Mouse (Mus musculus) embryonic facial prominence, embryonic 14.5 days (tissue): Measurements from ENCODE around the gene Dyrk1a. TPM values are rescaled to one million over a fixed set of nuclear protein-coding genes. Genes with fewer than 3 reads are reported as not detected.
A peak's percentile ranks its signal among the peaks of the same experiment; 100 is the strongest.
"Not testable (repeated sequence)": the region's sequence is repeated elsewhere in the genome, so short reads cannot be mapped to it uniquely, and the experiment has no call there.

Experiments used
- ATAC-seq: fragments of 200-750 bp; cut with Nextera tagmentation; 2 replicates; pipeline ENCODE4 v1.8.0; 2017; ENCODE audit warnings: low read depth, moderate number of reproducible peaks, moderate TSS enrichment
- DNase-seq: peaks from one replicate; pipeline ENCODE4 v3.0.0-alpha.2; 2015; ENCODE audit warnings: low spot score
- H3K27ac ChIP-seq: fragments of 300-500 bp; sonication (generic); replicated peaks from 2 replicates; pipeline ENCODE4 v1.5.1; 2014; ENCODE audit warnings: low read depth, mild to moderate bottlenecking, low read length, moderate library complexity
- H3K27me3 ChIP-seq: fragments of 300-500 bp; sonication (generic); replicated peaks from 2 replicates; pipeline ENCODE4 v1.6.1; 2014; ENCODE audit warnings: low read length; ENCODE audit not compliant: control insufficient read depth, insufficient read depth
- H3K36me3 ChIP-seq: fragments of 300-500 bp; sonication (generic); 2 replicates; pipeline ENCODE4 v1.6.1; 2014; ENCODE audit warnings: low read length, mixed read lengths; ENCODE audit not compliant: control insufficient read depth, insufficient read depth
- H3K4me1 ChIP-seq: fragments of 300-500 bp; sonication (generic); 2 replicates; pipeline ENCODE4 v1.6.1; 2014; ENCODE audit warnings: antibody characterized with exemption, low read length; ENCODE audit not compliant: control insufficient read depth, insufficient read depth
- H3K4me2 ChIP-seq: fragments of 300-500 bp; sonication (generic); 2 replicates; pipeline ENCODE4 v1.6.1; 2014; ENCODE audit warnings: low read depth, mild to moderate bottlenecking, low read length, moderate library complexity, mixed read lengths
- H3K4me3 ChIP-seq: fragments of 300-500 bp; sonication (generic); 2 replicates; pipeline ENCODE4 v1.5.1; 2014; ENCODE audit warnings: low read depth, mild to moderate bottlenecking, low read length
- H3K9ac ChIP-seq: fragments of 300-500 bp; sonication (generic); 2 replicates; pipeline ENCODE4 v1.6.1; 2014; ENCODE audit warnings: low read depth, mild to moderate bottlenecking, low read length, moderate library complexity, mixed read lengths
- H3K9me3 ChIP-seq: fragments of 300-500 bp; sonication (generic); 2 replicates; pipeline ENCODE4 v1.6.1; 2016; ENCODE audit warnings: low read length; ENCODE audit not compliant: control insufficient read depth
- WGBS: fragments of 180-500 bp; shearing (Covaris S2); extraction: QIAGEN DNeasy Blood & Tissue Kit; methylation state at CpG from one replicate; pipeline ENCODE4 v1.1.7; 2014; 5-methylcytosine and 5-hydroxymethylcytosine counted together
- polyA plus RNA-seq: library from polyadenylated mRNA; unstranded; fragments of >200 nt; fragmentation: Nextera tagmentation; extraction: Ambion mirVana; gene quantifications from 2 replicates; pipeline ENCODE4 v1.2.1, GENCODE M21; 2014

Gene Dyrk1a
- polyA plus RNA-seq, 1 experiment from 2014 or later = 11.2 TPM

DNA sequence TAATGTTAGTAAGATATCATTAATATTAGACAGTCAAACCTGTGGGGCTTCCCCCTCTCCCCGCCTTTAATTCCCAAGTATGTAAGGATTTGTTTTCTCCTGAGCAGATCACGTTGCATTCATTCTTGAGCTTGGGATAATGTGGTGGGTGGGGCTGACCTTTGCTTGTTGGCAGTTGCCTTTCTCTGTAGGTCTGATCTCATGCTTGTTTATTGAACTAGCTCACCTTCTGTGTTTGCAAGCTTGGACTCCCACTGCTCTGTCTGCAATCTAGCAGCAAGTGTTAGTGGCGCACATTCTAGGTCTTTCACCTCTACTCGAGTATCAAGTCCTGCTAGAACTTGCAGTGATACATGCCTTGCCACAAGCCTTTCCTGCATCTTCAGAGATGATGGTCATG lies 111.1 kb downstream of the Dyrk1a start:
- H3K4me1 ChIP-seq = no peaks in the 10 kb centered on the region
- no peak overlapping the region for H3K27ac ChIP-seq
- WGBS = 55% methylated on average over 4 of the region's 4 CpGs
- no peak overlapping the region for H3K4me2 ChIP-seq
- no peaks in the 10 kb centered on the region for H3K9me3 ChIP-seq
- peaks cover 57% of the 10 kb centered on the region for H3K36me3 ChIP-seq
- peak; percentile 47; the same call in 1 of the 2 replicates for ATAC-seq
- H3K27me3 ChIP-seq = no peaks in the 10 kb centered on the region
- no peak overlapping the region for H3K9ac ChIP-seq
- peak; percentile 34 for DNase-seq
- H3K4me3 ChIP-seq = no peak overlapping the region

DNA sequence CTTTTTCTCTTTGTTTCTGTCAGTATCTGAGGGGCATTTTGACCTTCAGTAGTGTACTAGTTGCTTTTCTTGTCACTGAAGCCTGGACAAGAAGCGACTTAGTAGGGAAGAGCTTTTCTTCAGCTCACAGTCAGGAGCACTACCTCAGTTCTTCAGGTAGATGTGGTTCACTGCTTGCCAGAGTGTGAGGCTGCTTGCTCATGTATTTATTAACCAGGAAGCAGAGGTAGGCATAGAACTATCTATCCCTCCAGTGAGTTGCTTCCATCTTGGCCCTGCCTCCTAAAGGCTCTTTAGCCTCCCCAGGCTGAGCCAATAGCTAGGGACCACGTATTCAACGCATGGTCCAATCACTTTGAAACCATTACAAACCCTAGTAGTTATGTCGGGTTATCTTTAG lies 112.0 kb downstream of the Dyrk1a start:
- no peaks in the 10 kb centered on the region for H3K27me3 ChIP-seq
- no peak overlapping the region for H3K27ac ChIP-seq
- no peaks in the 10 kb centered on the region for H3K9me3 ChIP-seq
- H3K9ac ChIP-seq = no peak overlapping the region
- H3K4me3 ChIP-seq = no peak overlapping the region
- no peak for DNase-seq
- no peak overlapping the region for H3K4me2 ChIP-seq
- no peak for ATAC-seq
- no peaks in the 10 kb centered on the region for H3K4me1 ChIP-seq
- WGBS = 94% methylated on average over 4 of the region's 4 CpGs
- H3K36me3 ChIP-seq = peaks cover 66% of the 10 kb centered on the region

DNA sequence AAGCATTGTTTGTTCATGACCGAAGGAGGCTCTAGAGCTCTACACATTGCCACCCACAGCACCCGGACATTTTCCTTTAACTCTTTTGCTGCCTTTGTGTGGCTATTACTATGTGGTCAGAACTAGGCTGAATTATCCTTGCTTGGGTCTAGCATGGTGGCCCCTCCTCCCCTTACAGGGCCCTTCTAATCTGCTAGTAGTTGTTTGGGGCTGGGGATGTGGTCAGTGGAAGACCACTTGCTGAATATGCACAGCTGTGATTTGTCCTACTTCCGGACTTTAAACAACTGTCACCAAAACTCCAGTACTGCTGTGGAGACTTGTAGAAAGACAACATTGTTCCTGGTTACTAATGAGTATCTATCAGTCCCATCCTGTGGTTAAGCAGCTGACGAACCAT lies 114.2 kb downstream of the Dyrk1a start:
- H3K9ac ChIP-seq = no peak overlapping the region
- 75% methylated on average over 4 of the region's 4 CpGs for WGBS
- ATAC-seq (peak; percentile 51), DNase-seq (no peak)
- no peak overlapping the region for H3K27ac ChIP-seq
- H3K4me1 ChIP-seq = no peaks in the 10 kb centered on the region
- H3K27me3 ChIP-seq = no peaks in the 10 kb centered on the region
- H3K9me3 ChIP-seq = no peaks in the 10 kb centered on the region
- peaks cover 74% of the 10 kb centered on the region for H3K36me3 ChIP-seq
- no peak overlapping the region for H3K4me3 ChIP-seq
- no peak overlapping the region for H3K4me2 ChIP-seq

GRCm38 (mm10) chr16:94693687-94694305 lies 124.0 kb downstream of the Dyrk1a start:
- ATAC-seq (no peak), DNase-seq (no peak)
- H3K4me3 ChIP-seq = no peak overlapping the region
- WGBS = 75% methylated on average over 4 of the region's 4 CpGs
- H3K9me3 ChIP-seq = no peaks in the 10 kb centered on the region
- H3K9ac ChIP-seq = no peak overlapping the region
- no peaks in the 10 kb centered on the region for H3K27me3 ChIP-seq
- peaks cover 70% of the 10 kb centered on the region for H3K36me3 ChIP-seq
- H3K27ac ChIP-seq = no peak overlapping the region
- no peak overlapping the region for H3K4me2 ChIP-seq
- H3K4me1 ChIP-seq = no peaks in the 10 kb centered on the region

DNA sequence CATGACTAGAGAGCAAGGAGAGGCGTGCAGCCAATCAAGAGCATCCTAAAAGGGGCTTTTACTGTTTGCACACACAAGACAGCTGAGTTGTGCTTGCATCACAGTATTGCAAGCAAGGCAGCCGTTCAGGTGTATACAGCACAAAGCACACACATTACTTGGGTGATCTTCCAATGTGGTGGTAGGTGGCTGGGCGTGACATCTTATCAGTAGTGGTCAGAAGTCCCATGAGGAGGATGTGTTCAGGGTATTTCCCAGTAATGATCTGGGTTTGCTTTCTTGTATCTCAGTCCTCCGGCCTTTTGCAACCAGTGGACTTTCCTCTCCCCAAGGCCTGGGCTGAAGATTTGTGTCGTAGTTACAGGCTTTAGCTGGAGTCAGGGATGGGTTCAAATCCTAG lies 127.7 kb downstream of the Dyrk1a start:
- Histone ChIP-seq H3K36me3 (peaks cover 36% of the 10 kb centered on the region), H3K4me2 (no peak overlapping the region), H3K4me3 (no peak overlapping the region), H3K9me3 (no peaks in the 10 kb centered on the region), H3K27ac (no peak overlapping the region), H3K9ac (no peak overlapping the region), H3K4me1 (no peaks in the 10 kb centered on the region), H3K27me3 (no peaks in the 10 kb centered on the region)
- WGBS = 85% methylated on average over 5 of the region's 5 CpGs
- no peak for ATAC-seq
- DNase-seq = no peak

DNA sequence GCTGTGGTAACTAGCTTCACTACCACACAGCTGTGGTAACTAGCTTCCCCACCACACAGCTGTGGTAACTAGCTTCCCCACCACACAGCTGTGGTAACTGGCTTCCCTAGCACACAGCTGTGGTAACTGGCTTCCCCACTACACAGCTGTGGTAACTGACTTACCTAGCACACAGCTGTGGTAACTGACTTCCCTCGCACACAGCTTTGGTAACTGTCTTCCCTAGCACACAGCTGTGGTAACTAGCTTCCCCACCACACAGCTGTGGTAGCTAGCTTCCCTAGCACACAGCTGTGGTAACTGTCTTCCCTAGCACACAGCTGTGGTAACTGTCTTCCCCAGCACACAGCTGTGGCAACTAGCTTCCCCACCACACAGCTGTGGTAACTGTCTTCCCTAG lies 128.4 kb downstream of the Dyrk1a start:
- peaks cover 29% of the 10 kb centered on the region for H3K36me3 ChIP-seq
- not testable (repeated sequence) for H3K4me3 ChIP-seq, H3K9me3 ChIP-seq, H3K9ac ChIP-seq, ATAC-seq, H3K4me1 ChIP-seq, H3K27ac ChIP-seq, H3K27me3 ChIP-seq, H3K4me2 ChIP-seq, DNase-seq
- WGBS = 55% methylated on average over 1 of the region's 1 CpGs

DNA sequence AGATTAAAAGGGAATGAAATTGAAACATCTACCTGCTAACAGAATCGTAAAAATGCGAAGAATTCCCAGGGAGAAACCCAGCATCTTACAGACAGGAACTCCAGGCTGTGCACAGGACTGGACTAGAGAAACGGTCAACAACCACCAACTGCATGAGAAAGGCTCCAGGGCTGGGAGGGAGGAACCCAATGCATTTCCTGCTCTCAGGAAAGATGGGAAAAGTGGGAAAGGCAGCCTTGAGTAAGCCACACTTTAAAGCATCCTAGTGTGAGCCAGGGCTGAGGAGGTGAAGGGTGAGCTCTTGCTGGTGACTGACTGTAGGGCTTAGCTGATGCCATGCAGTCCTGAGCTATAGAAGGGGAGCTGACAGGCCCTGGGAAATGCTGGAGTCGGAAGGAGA lies 131.3 kb downstream of the Dyrk1a start:
- WGBS = 78% methylated on average over 4 of the region's 4 CpGs

GRCm38 (mm10) chr16:94701971-94702370 lies 132.2 kb downstream of the Dyrk1a start:
- Histone ChIP-seq H3K4me3 (no peak overlapping the region), H3K9me3 (no peaks in the 10 kb centered on the region), H3K27ac (no peak overlapping the region), H3K36me3 (no peaks in the 10 kb centered on the region), H3K4me2 (no peak overlapping the region), H3K27me3 (no peaks in the 10 kb centered on the region), H3K9ac (no peak overlapping the region), H3K4me1 (no peaks in the 10 kb centered on the region)
- 81% methylated on average over 4 of the region's 4 CpGs for WGBS
- DNase-seq (no peak), ATAC-seq (no peak)

More for the DNA sequence above, 131.3 kb downstream of the Dyrk1a start:
- no peaks in the 10 kb centered on the region for H3K27me3 ChIP-seq
- no peak overlapping the region for H3K4me3 ChIP-seq
- no peak overlapping the region for H3K27ac ChIP-seq
- H3K9ac ChIP-seq = no peak overlapping the region
- no peak overlapping the region for H3K4me2 ChIP-seq
- no peaks in the 10 kb centered on the region for H3K4me1 ChIP-seq
- ATAC-seq (no peak), DNase-seq (no peak)
- peaks cover 2% of the 10 kb centered on the region; the same call in 1 of the 2 replicates for H3K36me3 ChIP-seq
- H3K9me3 ChIP-seq = no peaks in the 10 kb centered on the region

DNA sequence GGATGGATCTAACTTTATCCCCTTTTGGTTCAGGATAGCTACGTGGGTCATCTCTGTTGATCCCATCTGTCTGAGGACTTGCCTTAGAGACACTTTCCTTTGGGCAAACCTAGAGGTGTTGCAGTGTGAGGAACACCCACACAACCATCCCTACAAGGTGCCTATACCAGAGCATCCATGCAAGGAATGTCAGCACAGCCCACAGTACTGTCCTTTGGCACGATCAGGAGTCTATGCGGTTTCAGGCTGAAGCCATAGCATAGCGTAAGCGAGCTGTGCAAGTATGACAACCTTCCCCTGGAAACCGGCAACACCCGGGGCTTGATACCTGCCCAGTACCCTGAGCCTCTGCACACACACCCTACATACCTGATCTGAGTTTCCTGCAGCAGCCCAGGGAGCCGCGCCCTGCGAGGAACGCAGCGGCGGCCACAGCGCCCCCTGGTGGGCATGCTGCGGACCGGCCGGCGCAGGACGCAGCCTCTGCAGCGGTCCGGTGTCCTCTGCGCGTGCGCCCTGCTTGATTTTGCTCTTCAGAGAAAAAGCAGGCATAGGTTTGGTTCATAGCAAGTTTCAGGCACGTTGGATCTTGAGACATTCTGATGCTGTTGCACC lies 143.8 kb downstream of the Dyrk1a start:
- ATAC-seq = peak; percentile 95
- peak overlapping the region; percentile 53 for H3K9ac ChIP-seq
- H3K27ac ChIP-seq = no peak overlapping the region
- H3K4me2 ChIP-seq = peak overlapping the region; percentile 56
- H3K4me1 ChIP-seq = no peaks in the 10 kb centered on the region
- no peaks in the 10 kb centered on the region for H3K27me3 ChIP-seq
- peak overlapping the region; percentile 29 for H3K4me3 ChIP-seq
- WGBS = 9% methylated on average over 25 of the region's 25 CpGs
- peak; percentile 83 for DNase-seq
- 0 out of 2 replicates have a peak, but pooled peaks cover 7% of the 10 kb centered on the region for H3K9me3 ChIP-seq
- H3K36me3 ChIP-seq = no peaks in the 10 kb centered on the region
